Mouse (Mus musculus) testis, adult 2 months (tissue): ENCODE data around the gene Ggnbp2.

Experiments used
- CTCF ChIP-seq: fragments of 200-500 bp; IDR thresholded peaks from 2 replicates; pipeline ENCODE4 v1.5.1; 2012; ENCODE audit warnings: low read depth, mild to moderate bottlenecking, inconsistent platforms, low read length, moderate library complexity; ENCODE audit not compliant: control insufficient read depth, insufficient read depth, insufficient replicate concordance
- POLR2A ChIP-seq: fragments of 200-500 bp; IDR thresholded peaks from 2 replicates; pipeline ENCODE4 v1.6.1; 2012; ENCODE audit warnings: low read depth, mild to moderate bottlenecking, inconsistent platforms, low read length, moderate library complexity; ENCODE audit not compliant: control insufficient read depth

GRCm38 (mm10) chr11:84916053-84916702, 45.6 kb upstream of the Ggnbp2 start, which contains the start of gene Znhit3:
- TF ChIP-seq CTCF (no peak), POLR2A (peak; percentile 68)
